Mouse (Mus musculus): ENCODE data around the gene Cdc42ep1.
A peak's percentile ranks its signal among the peaks of the same experiment; 100 is the strongest.

Gene Cdc42ep1

GRCm38 (mm10) chr15:78880432-78880831, 38.0 kb downstream of the Cdc42ep1 start:
- DNase-seq: no peak

DNA sequence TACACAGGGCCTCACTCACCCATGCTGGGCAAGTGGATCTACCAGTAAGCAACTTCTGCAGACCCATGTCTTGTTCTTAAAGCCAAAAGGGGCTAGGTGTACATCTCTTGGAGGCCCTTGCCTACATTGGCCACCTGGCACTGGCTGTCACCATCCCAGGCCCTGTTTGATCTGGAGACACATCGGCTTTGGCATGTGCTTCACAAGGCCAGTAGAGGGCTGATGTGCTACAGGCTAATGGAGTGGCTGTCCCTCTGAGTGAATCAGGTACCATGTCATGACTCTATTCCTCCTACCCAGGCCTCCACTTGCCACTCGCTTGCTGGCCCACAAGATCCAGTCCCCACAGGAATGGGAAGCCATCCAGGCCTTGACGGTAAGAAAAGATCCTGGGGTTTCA, 39.4 kb downstream of the Cdc42ep1 start:
- no peak for DNase-seq

- DNase-seq: no peak
Measured at GRCm38 (mm10) chr15:78889401-78889853, 47.0 kb downstream of the Cdc42ep1 start.

DNA sequence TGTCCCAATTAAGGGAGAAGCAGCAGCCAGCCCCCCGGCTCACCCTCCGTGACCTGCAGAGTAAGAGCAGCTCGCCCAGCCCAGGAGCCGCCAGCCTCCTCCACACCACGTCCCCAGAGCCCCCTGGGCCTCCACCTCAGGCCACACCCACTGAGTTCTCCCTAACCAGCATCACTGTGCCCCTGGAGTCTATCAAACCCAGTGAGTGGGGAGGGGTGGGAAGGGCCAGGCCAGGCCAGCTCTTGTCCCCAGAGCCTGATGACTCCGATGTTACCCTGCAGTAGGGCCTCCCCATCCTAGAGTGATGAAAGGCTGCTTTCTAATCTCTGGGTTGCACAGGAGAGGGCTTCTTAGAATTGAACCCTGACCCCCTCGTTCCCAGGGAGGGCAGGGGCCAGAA, 50.0 kb downstream of the Cdc42ep1 start:
- DNase-seq: no peak

DNA sequence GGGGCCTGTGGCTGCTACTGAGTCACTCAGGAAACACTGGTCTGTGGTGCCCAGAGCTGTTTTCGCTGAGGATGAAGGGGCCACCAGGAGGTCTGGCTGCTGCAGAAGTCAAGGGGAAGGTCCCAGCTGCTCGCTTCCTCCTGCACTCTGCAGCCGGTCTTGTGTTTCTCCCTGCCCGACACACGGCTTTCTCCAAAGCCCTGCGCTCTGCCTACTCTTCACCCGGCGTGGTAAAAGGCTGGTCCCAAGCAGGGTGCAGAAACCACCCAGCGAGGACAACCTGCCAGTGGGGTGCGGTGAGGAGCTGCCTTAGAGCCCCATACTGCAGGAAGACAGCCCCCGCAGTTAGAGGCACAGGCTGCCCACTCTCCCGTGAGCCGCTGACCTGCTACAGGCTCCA, 52.3 kb downstream of the Cdc42ep1 start:
- no peak for DNase-seq

DNA sequence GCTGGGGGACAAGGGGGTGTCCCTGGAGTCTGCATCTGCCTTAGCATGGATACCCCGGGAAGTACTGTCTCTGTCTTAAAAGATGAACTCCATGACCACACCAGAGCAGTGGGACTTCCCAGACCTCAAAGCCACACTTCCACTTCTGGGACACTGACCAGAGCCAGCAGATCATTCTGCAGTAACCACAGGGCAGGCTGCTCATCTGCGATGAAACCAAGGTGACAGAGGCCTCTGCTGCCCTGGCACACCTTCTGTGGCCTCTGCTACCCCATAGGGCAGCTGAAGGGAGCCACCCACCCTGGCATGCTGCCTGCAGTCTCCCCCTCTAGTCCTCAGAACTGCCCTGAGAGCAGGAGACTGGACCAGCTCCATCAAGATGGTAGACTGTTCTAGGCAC, 53.3 kb downstream of the Cdc42ep1 start:
- DNase-seq: no peak

DNA sequence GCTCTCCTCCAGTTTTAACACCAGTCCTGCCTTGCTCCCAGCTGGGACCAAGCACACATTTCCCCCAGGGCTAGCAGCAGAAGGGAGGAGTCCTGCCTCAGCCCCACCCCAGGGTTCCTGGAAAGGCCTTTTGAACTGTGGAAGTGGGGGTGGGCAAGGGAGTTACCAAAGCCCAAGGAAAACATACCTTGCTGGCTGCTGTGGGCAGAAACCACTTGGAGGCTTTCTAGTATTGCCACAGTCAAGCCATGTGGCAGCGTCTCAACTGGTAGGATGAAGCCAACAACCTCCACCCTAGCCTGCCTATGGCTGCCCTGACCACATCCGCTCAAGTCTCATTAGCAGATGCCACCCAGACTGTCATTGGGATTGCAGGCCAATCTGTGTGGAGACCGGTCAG, 53.7 kb downstream of the Cdc42ep1 start:
- DNase-seq: no peak

DNA sequence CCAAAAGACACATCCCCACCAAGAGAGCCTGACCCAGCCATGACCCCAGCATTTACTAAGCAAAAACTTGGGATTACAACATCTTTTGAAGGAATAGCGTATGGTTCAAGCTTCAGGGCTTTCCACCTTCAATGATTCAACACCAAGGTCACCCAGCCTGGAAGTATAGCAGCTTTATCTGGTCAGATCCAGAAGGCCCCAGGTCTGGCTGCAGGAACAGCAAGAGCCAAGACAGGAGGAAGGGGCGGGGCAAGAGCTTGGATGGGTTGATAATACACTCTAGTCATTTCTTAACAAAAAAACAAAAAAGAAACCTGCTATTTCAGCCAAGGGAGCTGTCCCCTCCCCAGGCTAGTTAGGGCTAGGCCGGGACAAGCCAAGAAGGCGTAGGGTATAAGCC, 55.1 kb downstream of the Cdc42ep1 start:
- DNase-seq: no peak

DNA sequence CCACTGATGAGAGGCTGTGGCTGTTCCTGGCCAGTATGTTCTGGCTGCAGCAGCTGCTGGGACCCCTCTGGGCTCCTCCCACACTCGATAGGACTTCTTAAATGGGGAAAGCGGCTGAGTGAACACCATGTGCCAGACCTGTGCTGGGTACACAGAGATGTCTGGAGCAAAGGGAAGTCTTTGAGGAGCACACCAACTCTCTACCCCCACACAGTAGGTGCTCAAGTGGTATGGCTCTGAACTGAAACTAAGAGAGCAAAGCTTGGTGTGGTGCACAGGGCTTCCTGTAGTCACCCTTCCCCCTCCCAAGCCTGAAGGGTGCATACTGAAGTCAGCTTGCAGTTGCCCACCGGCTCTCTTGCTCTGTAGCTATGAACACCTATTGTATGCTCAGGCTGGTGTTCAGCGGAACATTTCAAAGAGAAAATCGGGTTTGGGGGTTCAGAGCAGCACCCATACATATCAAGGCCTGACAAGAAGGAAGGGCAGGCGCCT, 56.1 kb downstream of the Cdc42ep1 start:
- DNase-seq: no peak

- DNase-seq: no peak
Measured at GRCm38 (mm10) chr15:78899409-78899739, 57.0 kb downstream of the Cdc42ep1 start, which contains the start of gene Gm49510. Gm49510 (plus strand) TSS chr15:78899667.

DNA sequence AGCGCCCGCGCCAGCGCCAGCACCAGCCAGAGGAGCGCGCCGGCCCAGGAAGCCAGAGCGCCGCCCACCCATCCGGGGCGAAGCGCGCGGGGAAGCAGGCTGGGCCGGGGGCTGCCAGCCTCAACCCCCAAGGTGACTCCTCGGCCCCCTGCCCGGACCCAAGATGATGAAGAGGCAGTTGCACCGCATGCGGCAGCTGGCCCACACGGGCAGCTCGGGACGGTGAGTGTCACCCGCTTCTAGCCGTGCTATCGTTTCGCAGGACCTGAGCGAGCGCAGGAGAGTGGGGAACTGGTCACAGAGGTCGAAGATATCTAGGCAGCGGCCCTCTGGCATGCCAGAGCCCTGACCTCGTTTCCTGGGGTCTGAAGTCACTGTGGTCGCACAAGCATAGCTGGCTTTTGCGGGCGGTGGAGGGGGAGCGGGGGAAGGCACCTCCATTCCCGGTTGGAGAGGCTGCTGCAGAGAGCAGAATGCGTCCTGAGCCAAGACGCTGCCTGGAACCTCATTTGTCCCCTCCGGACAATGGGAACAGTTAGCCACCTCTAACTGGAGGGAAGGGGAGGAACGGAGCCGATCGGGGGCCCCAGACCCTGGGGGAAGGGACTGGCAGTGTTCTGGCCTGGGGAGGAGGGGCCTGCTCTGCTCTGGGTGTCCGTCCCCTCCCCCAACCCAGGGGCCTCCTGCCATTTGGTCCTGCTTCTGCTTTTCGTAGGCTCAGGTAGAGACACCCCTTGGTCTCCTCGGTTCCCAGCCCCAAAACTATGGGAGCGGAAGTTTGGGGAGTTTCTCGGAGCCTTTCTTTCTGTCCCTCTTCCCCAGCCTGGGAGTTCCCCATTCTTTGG, 57.5 kb downstream of the Cdc42ep1 start, which contains the start of gene Sh3bp1:
TSS of gene Sh3bp1 (plus strand) at position 29 of the 845 bp plus-strand sequence.
- peak; percentile 59 for DNase-seq
